Mouse (Mus musculus): Measurements from ENCODE around the gene Xpnpep1. TPM values are rescaled to one million over a fixed set of nuclear protein-coding genes. Genes with fewer than 3 reads are reported as not detected.
A peak's percentile ranks its signal among the peaks of the same experiment; 100 is the strongest.

The Xpnpep1 gene
- polyA plus RNA-seq, 1 experiment from 2014 or later, result 150 TPM

DNA sequence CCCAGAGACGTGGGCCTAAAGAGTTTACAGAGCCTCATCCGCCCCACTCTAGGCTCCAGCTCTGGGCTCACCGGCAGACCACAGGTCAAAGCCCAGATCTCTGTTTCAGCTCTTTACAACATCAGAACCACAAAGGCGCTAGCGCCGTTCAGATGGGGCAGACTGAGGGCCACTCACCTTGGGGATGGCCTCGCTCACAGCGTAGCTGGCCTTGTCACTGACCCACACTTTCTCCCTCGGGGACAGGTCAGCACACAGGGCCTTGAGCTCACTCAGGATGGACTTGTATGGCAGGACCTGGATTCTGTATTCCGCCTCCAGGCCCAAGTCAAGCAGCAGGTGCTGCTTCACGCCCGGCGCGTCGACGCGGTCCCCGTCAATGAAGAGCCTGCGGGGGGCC, 34.0 kb downstream of the Xpnpep1 start:
- ATAC-seq (replicated peaks; ENCODE audit: low FRiP score), result no peak
- no peak overlapping the region for H3K4me3 ChIP-seq (ENCODE audit: low read depth, low read length)
- no peaks in the 10 kb centered on the region; the same call in 1 of the 2 replicates for H3K36me3 ChIP-seq (ENCODE audit: control insufficient read depth, insufficient read depth, low read length)
- no peak overlapping the region for H3K9ac ChIP-seq (ENCODE audit: low read length)
- no peaks in the 10 kb centered on the region for H3K4me1 ChIP-seq (replicated peaks; ENCODE audit: control insufficient read depth, insufficient read depth, low read length)
- H3K27ac ChIP-seq (ENCODE audit: low read depth, low read length), result no peak overlapping the region
- H3K27me3 ChIP-seq (ENCODE audit: control insufficient read depth, insufficient read depth, low read length), result no peaks in the 10 kb centered on the region
- WGBS, result 97% methylated on average over 19 of the region's 19 CpGs
- H3K4me2 ChIP-seq (ENCODE audit: low read depth, low read length, severe bottlenecking), result no peak overlapping the region
- DNase-seq (ENCODE audit: low spot score), result no peak
- no peaks in the 10 kb centered on the region for H3K9me3 ChIP-seq (ENCODE audit: control insufficient read depth, low read length)

DNA sequence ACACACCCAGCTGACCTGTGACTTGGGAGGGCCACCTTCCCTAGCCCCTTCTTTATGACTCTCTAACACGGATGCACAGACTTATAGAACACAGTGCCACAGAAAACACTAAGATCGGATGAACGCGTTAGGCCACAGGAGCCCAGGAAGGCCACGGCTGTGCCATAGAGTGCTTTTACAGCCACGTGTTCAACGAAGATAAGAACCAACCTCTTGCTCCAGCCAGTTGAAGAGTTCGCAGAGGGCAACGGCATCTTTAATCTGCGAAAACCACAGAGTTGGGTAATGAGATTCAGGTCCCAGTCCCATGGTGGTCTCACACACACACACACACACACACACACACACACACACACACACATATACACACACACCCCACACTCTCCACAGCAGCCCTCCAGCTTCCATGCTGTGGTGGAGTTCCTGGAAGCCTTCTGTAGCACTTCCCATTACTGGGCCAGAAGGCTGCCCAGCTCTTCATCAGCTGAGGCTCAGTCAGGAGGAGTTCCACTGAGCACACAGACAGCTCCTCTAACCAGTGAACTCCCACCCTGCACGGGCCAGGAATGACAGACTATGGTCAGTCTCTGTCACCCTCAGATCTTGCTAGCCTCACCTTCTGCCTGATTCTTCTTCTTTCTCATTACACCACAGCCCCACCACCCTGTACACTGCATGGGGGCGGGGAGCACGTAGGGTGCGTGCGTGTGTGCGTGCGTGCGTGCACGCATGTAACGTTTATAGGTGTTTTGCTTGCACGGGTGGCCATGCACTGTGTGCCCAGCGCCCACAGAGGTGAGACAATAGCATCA, 36.3 kb downstream of the Xpnpep1 start:
- Histone ChIP-seq H3K27me3 (ENCODE audit: control insufficient read depth, insufficient read depth, low read length) (no peaks in the 10 kb centered on the region), H3K27ac (ENCODE audit: low read depth, low read length) (no peak overlapping the region), H3K4me3 (ENCODE audit: low read depth, low read length) (no peak overlapping the region), H3K4me2 (ENCODE audit: low read depth, low read length, severe bottlenecking) (no peak overlapping the region), H3K36me3 (ENCODE audit: control insufficient read depth, insufficient read depth, low read length) (no peaks in the 10 kb centered on the region; the same call in 1 of the 2 replicates), H3K9me3 (ENCODE audit: control insufficient read depth, low read length) (no peaks in the 10 kb centered on the region), H3K4me1 (replicated peaks; ENCODE audit: control insufficient read depth, insufficient read depth, low read length) (no peaks in the 10 kb centered on the region), H3K9ac (ENCODE audit: low read length) (no peak overlapping the region)
- ATAC-seq (replicated peaks; ENCODE audit: low FRiP score) (no peak), DNase-seq (ENCODE audit: low spot score) (no peak)
- 95% methylated on average over 22 of the region's 22 CpGs for WGBS

DNA sequence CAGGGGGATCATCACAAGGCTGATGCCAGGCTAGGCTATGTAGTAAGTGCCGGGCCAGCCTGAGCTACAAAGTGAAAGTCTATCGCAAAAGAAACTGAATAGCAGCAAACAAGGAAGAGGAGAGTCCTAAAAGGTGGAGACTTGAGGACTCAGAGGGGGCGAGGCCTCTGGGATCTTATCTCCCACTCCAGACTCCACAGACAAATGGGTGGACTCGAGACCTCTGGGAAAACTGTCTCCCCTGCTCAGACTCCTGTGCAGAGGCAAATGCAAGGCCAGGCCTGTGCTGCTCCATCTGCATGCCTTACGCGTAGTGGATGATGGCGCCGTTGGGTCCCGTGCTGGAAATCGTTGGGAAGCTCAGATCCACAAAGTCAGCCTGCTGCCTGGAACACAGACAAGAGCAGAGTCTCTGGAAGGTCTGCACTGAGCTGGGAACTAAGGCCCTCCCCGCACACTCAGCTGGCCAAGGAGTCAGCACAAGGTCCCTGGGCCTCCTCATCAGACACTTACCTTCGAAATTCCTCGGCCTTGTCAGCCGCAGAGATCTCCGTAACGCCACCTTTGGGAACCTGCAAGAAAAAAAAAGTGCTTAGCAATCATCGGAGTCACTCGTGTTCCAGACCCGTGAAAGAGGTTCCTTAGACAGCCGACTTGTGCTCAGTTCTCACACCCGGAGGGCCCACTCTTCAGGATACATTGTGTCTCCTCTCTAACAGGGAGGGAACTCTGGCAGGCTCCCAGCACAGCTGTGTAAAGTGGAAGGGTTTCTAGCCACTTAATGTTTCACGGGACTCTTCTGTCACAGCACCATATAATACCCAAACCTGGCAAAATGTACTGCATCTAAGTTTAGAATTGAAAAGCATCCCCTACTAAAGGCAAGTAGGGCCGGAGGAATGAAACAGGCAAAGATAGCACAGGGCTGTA, 37.6 kb downstream of the Xpnpep1 start:
- Histone ChIP-seq H3K27me3 (ENCODE audit: control insufficient read depth, insufficient read depth, low read length) (no peaks in the 10 kb centered on the region), H3K4me1 (replicated peaks; ENCODE audit: control insufficient read depth, insufficient read depth, low read length) (no peaks in the 10 kb centered on the region), H3K27ac (ENCODE audit: low read depth, low read length) (no peak overlapping the region), H3K4me2 (ENCODE audit: low read depth, low read length, severe bottlenecking) (no peak overlapping the region), H3K36me3 (ENCODE audit: control insufficient read depth, insufficient read depth, low read length) (no peaks in the 10 kb centered on the region; the same call in none of the 2 replicates), H3K9ac (ENCODE audit: low read length) (no peak overlapping the region), H3K9me3 (ENCODE audit: control insufficient read depth, low read length) (no peaks in the 10 kb centered on the region), H3K4me3 (ENCODE audit: low read depth, low read length) (no peak overlapping the region)
- DNase-seq (ENCODE audit: low spot score) (no peak), ATAC-seq (replicated peaks; ENCODE audit: low FRiP score) (no peak)
- whole genome bisulfite sequencing, result 92% methylated on average over 23 of the region's 23 CpGs

DNA sequence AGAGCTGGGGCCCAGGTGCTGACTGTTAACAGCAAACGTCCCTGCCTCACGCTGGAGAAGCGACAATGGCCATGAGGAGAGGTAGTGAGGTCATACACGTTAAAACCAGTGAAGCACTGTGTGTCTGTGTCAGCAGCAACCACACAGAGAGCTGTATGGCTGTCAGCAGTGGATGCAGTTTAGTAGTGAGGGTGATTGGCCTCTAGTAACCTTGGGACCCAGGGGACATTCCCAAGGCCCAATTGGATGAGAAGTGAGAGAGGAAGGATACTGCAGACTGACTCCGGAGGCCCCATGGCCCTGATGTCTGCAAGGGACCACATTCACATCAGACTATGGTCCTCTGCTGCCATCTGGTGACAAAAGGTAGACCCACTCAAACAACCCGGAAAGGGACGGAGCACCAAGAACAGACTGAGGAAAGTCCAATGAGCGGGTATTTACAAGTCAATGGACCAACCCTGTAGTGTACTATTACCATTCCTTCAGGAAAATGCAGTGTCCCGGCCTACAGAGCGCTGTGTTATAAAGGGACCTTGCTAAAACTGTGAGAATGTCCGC, 47.1 kb downstream of the Xpnpep1 start:
- Histone ChIP-seq H3K4me2 (ENCODE audit: low read depth, low read length, severe bottlenecking) (no peak overlapping the region), H3K9ac (ENCODE audit: low read length) (no peak overlapping the region), H3K9me3 (ENCODE audit: control insufficient read depth, low read length) (no peaks in the 10 kb centered on the region), H3K27ac (ENCODE audit: low read depth, low read length) (no peak overlapping the region), H3K36me3 (ENCODE audit: control insufficient read depth, insufficient read depth, low read length) (peaks cover 3% of the 10 kb centered on the region; the same call in 1 of the 2 replicates), H3K4me1 (replicated peaks; ENCODE audit: control insufficient read depth, insufficient read depth, low read length) (no peaks in the 10 kb centered on the region), H3K4me3 (ENCODE audit: low read depth, low read length) (no peak overlapping the region), H3K27me3 (ENCODE audit: control insufficient read depth, insufficient read depth, low read length) (no peaks in the 10 kb centered on the region)
- no peak for DNase-seq (ENCODE audit: low spot score)
- peak; percentile 46; the same call in 1 of the 2 replicates for ATAC-seq (replicated peaks; ENCODE audit: low FRiP score)
- 83% methylated on average over 11 of the region's 11 CpGs for WGBS

DNA sequence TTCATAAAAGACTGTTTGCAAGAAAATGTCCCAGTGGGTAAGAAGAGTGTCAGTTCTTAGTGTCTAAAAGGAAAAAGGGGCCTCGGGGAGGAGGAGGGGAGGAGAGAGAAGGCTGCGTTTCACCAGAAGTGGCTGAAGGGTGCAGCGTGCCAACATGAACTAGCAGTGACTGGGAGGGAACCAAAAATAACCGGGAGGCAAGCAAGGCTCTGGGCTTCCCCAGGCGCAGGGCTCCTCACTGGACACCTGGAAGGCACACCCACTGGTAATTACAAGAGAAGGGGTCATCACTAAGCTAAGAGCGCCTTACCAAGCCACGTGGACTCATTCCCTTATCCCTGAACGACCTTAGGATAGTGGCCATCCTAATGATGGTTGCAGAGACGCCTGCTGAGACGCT, 48.1 kb downstream of the Xpnpep1 start:
- Histone ChIP-seq H3K4me3 (ENCODE audit: low read depth, low read length) (no peak overlapping the region), H3K4me2 (ENCODE audit: low read depth, low read length, severe bottlenecking) (no peak overlapping the region), H3K9ac (ENCODE audit: low read length) (no peak overlapping the region), H3K36me3 (ENCODE audit: control insufficient read depth, insufficient read depth, low read length) (peaks cover 3% of the 10 kb centered on the region; the same call in 1 of the 2 replicates), H3K4me1 (replicated peaks; ENCODE audit: control insufficient read depth, insufficient read depth, low read length) (no peaks in the 10 kb centered on the region), H3K9me3 (ENCODE audit: control insufficient read depth, low read length) (no peaks in the 10 kb centered on the region), H3K27me3 (ENCODE audit: control insufficient read depth, insufficient read depth, low read length) (no peaks in the 10 kb centered on the region), H3K27ac (ENCODE audit: low read depth, low read length) (no peak overlapping the region)
- DNase-seq (ENCODE audit: low spot score) (no peak), ATAC-seq (replicated peaks; ENCODE audit: low FRiP score) (no peak)
- WGBS, result 93% methylated on average over 10 of the region's 10 CpGs

DNA sequence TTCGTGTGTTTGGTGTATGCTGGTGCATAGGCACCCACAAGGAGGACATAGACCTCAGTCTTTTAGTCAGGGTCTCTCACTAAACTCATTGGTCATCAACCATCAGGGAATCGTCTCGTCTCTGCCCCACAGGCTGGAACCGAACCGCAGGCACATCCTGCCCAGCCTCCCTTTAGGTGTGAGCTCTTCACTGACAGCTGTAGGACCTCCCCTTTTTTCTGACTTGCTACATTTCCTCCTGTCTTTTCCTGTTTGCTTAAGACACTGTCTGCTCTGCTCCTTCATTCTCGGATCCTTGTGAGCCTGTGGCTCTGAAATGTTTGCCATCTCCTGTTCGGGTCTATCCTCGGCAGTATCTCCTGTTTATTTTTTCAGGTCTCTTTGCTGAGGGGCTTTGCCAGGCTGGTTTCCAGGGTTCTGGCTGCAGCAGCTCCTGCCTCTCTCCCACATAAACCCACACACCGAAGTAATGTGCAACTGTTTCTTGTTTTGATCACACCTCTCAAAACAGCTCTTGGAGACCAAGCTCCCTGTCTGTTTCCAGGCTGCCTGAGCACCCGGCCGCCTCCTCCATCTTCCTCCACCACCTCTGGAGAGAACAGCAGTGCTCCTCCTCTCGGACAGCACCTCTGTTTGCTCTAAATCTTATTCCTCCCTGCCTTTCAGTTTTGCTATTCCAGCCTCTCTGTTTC, 60.8 kb downstream of the Xpnpep1 start:
- Histone ChIP-seq H3K36me3 (ENCODE audit: control insufficient read depth, insufficient read depth, low read length) (no peaks in the 10 kb centered on the region), H3K9me3 (ENCODE audit: control insufficient read depth, low read length) (no peaks in the 10 kb centered on the region), H3K27ac (ENCODE audit: low read depth, low read length) (no peak overlapping the region), H3K4me3 (ENCODE audit: low read depth, low read length) (no peak overlapping the region), H3K4me2 (ENCODE audit: low read depth, low read length, severe bottlenecking) (no peak overlapping the region), H3K27me3 (ENCODE audit: control insufficient read depth, insufficient read depth, low read length) (no peaks in the 10 kb centered on the region), H3K4me1 (replicated peaks; ENCODE audit: control insufficient read depth, insufficient read depth, low read length) (no peaks in the 10 kb centered on the region), H3K9ac (ENCODE audit: low read length) (no peak overlapping the region)
- no peak for ATAC-seq (replicated peaks; ENCODE audit: low FRiP score)
- WGBS, result 86% methylated on average over 12 of the region's 12 CpGs
- no peak for DNase-seq (ENCODE audit: low spot score)

DNA sequence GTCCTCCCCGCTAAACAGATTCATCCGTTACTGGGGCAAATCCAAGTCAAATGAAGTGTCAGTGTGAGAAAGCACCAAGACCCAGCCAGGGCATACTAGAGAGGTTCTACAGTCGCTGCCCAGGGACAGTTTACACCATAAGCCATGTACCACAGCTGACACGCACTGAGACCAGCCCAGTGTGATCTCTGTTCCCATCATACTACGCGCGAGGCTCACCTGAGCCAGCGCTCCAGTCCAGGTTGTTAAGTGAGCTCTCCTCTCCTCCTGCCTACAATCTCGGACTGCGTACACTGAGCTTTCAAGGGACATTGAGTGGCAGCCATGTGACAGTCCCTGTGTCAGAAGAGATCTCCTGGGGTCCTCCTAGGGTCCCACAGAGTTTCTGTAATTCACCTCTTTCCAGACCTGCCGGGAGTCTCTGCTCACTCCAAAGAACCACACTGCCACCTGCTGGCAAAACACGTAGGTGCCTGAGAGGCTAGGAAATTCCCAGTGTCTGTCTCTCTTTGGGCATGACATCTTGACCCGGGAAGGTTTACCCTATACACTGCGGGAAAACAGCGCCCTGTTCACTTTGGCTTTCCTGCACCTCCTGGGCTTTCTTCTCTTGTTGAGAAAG, 64.3 kb downstream of the Xpnpep1 start:
- WGBS, result 52% methylated on average over 15 of the region's 15 CpGs
- DNase-seq (ENCODE audit: low spot score), result peak; percentile 85
- H3K9me3 ChIP-seq (ENCODE audit: control insufficient read depth, low read length), result no peaks in the 10 kb centered on the region; the same call in 1 of the 2 replicates
- H3K4me1 ChIP-seq (replicated peaks; ENCODE audit: control insufficient read depth, insufficient read depth, low read length), result no peaks in the 10 kb centered on the region
- ATAC-seq (replicated peaks; ENCODE audit: low FRiP score), result peak; percentile 75
- no peak overlapping the region for H3K4me2 ChIP-seq (ENCODE audit: low read depth, low read length, severe bottlenecking)
- H3K27ac ChIP-seq (ENCODE audit: low read depth, low read length), result no peak overlapping the region
- H3K27me3 ChIP-seq (ENCODE audit: control insufficient read depth, insufficient read depth, low read length), result no peaks in the 10 kb centered on the region
- H3K4me3 ChIP-seq (ENCODE audit: low read depth, low read length), result no peak overlapping the region
- no peaks in the 10 kb centered on the region for H3K36me3 ChIP-seq (ENCODE audit: control insufficient read depth, insufficient read depth, low read length)
- no peak overlapping the region for H3K9ac ChIP-seq (ENCODE audit: low read length)

DNA sequence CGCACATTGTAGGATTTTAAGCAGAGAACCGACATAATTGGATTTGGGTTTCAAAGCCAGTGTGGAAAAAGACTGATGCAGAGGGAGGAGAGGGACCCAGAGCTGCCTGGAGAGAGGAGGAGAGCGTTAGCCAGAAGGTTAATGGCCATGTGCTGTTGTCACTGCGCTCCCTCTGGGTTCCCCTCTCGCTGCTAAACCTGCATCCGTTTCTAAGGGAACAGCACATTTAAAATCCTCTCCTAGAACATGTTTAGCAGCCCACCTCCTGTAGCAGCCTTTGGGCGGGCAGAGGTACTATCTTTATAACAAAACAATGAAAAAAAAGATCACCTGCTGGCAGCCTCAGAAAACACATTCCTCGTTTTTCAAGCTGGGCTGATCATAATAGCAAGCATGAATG, 73.7 kb downstream of the Xpnpep1 start:
- Histone ChIP-seq H3K27ac (ENCODE audit: low read depth, low read length) (no peak overlapping the region), H3K4me3 (ENCODE audit: low read depth, low read length) (no peak overlapping the region), H3K9me3 (ENCODE audit: control insufficient read depth, low read length) (no peaks in the 10 kb centered on the region), H3K4me1 (replicated peaks; ENCODE audit: control insufficient read depth, insufficient read depth, low read length) (no peaks in the 10 kb centered on the region), H3K4me2 (ENCODE audit: low read depth, low read length, severe bottlenecking) (no peak overlapping the region), H3K9ac (ENCODE audit: low read length) (no peak overlapping the region), H3K36me3 (ENCODE audit: control insufficient read depth, insufficient read depth, low read length) (no peaks in the 10 kb centered on the region), H3K27me3 (ENCODE audit: control insufficient read depth, insufficient read depth, low read length) (no peaks in the 10 kb centered on the region)
- DNase-seq (ENCODE audit: low spot score) (no peak), ATAC-seq (replicated peaks; ENCODE audit: low FRiP score) (no peak)
- WGBS, result 26% methylated on average over 8 of the region's 8 CpGs

Measured in forebrain, embryonic 11.5 days (tissue).